Mouse (Mus musculus): ENCODE data around the gene Scgb1b18. TPM values are rescaled to one million over a fixed set of nuclear protein-coding genes. Genes with fewer than 3 reads are reported as not detected.
"Not testable (repeated sequence)": the region's sequence is repeated elsewhere in the genome, so short reads cannot be mapped to it uniquely, and the experiment has no call there.

The Scgb1b18 gene
- polyA plus RNA-seq (2012; ENCODE audit: insufficient read depth, insufficient read length, missing spikeins): not detected in 2 replicates

DNA sequence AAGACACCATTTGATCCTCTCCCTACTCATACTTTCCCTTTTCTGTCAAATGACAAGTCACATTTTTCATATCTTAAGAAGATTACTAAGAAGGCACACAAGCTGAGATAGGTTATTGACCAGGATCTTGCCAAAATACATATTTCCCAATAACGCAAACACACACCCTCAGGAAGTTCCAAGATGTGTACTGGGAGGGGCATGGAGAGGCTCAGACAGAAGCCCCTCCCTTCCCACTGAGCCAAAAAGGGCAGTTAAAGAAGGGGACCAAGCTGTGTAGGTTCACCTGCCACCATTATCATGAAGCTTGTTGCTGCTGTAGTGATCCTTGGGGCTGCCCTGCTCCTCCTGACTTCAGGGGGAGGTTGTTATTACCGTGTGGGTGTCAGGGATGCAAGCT lies at the start of gene Scgb1b18:
Gene Scgb1b18, plus strand, starts transcription at position 301 of the 400 bp plus-strand sequence.
- not testable (repeated sequence) for H3K4me1 ChIP-seq (ENCODE audit: control insufficient read depth, insufficient read depth, low read length); H3K4me3 ChIP-seq (ENCODE audit: insufficient read depth, low read length); H3K27ac ChIP-seq (ENCODE audit: insufficient read depth, low read depth, low read length)

DNA sequence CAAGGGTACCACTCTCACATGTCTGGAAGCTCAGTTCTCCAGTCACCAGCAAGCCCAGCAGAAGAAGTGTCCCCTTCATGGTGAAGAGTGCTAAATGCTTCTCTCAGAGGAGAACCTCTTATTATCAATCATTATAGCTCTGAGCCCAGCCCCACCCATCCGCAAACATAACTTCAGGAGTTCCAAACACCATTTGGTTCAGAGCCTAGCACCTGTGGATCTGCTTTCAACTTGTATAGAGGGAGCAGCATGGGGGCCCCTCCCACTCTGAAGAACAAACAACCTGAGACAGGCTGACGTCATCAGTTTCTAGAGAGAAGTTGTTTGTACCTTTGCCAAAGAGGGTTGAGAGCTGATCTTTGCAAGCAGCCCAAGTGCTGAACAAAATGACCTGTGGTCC lies 11.6 kb upstream of the Scgb1b18 start, which contains the start of gene Scgb2b18:
Gene Scgb2b18, minus strand, starts transcription at position 101 of the 400 bp plus-strand sequence.
- H3K4me3 ChIP-seq (ENCODE audit: insufficient read depth, low read length); H3K27ac ChIP-seq (ENCODE audit: insufficient read depth, low read depth, low read length); H3K4me1 ChIP-seq (ENCODE audit: control insufficient read depth, insufficient read depth, low read length): not testable (repeated sequence)

Other genes with a start within 250 kb of the Scgb1b18 start
- gene Scgb2b17, start 129.0 kb upstream of the Scgb1b18 start, polyA plus RNA-seq (2012; ENCODE audit: insufficient read depth, insufficient read length, missing spikeins): not detected in 2 replicates
- not detected in 2 replicates for gene Scgb1b17, start 122.1 kb upstream of the Scgb1b18 start, polyA plus RNA-seq (2012; ENCODE audit: insufficient read depth, insufficient read length, missing spikeins)
- gene Scgb2b18, start 11.7 kb upstream of the Scgb1b18 start, polyA plus RNA-seq (2012; ENCODE audit: insufficient read depth, insufficient read length, missing spikeins): not detected in 2 replicates
- gene Scgb2b19, start 94.8 kb downstream of the Scgb1b18 start, polyA plus RNA-seq (2012; ENCODE audit: insufficient read depth, insufficient read length, missing spikeins): not detected in 2 replicates
- not detected in 2 replicates for gene Scgb1b19, start 101.7 kb downstream of the Scgb1b18 start, polyA plus RNA-seq (2012; ENCODE audit: insufficient read depth, insufficient read length, missing spikeins)
- not detected in 2 replicates for gene Scgb2b20, start 180.8 kb downstream of the Scgb1b18 start, polyA plus RNA-seq (2012; ENCODE audit: insufficient read depth, insufficient read length, missing spikeins)
- gene Scgb1b20, start 187.7 kb downstream of the Scgb1b18 start, polyA plus RNA-seq (2012; ENCODE audit: insufficient read depth, insufficient read length, missing spikeins): not detected in 2 replicates

Measured in bone marrow macrophage, adult 2 months (primary cell).